Mouse (Mus musculus) cerebellum, postnatal 4 days (tissue): ENCODE measurements around the gene Hs6st3.
A peak's percentile ranks its signal among the peaks of the same experiment; 100 is the strongest.

Experiments
- DNase-seq, 2 experiments: peaks; one replicate each; pipeline ENCODE4 v3.0.0; 2022; ENCODE audit warnings: low spot score in 2 of 2, mixed read lengths in 1 of 2

The Hs6st3 gene

GRCm38 (mm10) chr14:119789457-119789856 is 651.3 kb downstream of the Hs6st3 start:
- DNase-seq = no peak

DNA sequence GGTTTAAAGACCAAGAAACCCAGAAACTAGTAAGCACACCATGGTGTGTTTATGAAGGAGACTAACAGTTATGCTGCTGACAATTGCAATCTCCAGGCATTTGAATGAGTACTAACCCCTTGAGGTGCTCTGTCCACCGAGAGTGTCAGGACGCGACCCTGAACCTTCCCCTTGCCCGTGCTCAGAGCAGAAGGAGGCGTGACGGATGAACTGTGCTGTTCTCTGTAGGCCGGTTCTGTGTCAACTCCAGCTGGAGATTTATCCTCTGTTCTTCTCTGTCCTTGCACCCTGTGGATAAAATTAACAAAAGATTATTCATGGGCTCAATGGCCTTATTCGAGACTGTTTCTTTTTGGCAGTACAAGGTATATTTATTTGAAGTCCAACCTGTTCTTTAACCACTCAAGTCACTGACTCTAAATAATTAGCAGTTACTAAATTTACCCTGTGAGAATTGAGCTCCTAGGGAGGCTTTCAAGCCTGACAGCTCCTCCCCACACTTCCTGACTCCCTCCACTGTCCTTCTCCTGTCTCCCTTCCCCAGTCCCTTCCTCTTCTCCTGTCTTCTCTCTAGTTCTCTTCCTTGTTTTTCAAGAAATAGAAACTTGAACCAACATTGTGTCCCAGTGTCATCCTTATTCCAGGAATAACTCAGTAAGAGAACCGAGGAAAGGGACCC is 659.2 kb downstream of the Hs6st3 start:
- no peak for DNase-seq

DNA sequence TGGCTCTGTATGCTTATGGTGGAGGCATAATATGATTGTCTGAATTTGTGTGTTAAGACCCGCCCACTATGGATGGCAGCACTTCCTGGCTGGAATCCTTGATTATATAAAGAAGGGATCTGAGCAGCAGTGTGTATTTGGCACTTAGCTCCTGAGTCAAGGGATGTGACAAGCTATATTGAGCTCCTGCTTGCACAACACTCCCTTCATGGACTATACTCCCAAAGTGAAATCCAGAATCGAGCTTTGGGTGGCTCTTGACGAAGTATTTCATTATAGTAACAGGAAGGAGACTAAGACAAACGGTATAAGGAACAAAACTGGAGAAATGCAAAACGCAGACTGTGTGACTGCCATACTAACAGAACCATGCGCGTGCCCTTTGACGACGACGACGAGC is 660.4 kb downstream of the Hs6st3 start:
- DNase-seq = no peak

DNA sequence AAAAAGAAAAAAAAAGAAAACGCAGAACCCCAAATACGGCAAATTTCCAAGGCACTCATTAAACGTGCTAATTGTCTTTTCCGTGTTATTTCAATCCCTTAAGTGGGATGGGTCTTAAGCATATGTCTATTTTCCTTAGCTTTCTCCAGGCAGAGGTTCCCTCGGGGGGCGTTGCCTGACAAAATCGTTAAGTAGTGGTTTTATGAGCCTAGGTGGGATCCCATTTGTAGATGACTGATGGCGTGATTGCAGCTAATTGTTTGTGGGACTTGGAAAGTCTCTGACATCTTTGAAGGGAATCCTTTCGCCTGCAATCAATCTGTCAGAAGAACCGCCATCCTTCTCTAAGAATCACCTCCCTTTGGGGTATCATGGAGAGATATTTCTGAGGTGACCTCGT is 662.7 kb downstream of the Hs6st3 start:
- no peak for DNase-seq

DNA sequence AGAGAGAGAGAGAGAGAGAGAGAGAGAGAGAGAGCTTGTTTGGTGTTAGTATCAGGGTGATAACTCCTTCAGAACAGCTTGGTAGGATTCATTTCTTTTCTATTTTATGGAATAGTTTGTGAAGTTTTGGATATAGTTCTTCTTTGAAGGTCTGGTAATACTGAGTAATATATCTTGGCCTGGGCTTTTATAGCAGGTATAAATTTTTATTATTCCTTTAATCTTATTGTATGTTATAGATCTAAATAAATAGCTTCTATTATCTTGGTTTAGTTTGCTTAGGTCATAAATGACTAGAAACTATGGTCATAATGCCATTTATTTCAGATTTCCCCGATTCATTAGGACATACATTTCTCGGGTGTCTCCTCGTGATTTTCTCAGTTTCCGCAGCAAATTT is 675.8 kb downstream of the Hs6st3 start:
- no peak for DNase-seq

GRCm38 (mm10) chr14:119815616-119816015 is 677.5 kb downstream of the Hs6st3 start:
- DNase-seq = no peak

GRCm38 (mm10) chr14:119820562-119820961 is 682.4 kb downstream of the Hs6st3 start:
- DNase-seq = no peak

DNA sequence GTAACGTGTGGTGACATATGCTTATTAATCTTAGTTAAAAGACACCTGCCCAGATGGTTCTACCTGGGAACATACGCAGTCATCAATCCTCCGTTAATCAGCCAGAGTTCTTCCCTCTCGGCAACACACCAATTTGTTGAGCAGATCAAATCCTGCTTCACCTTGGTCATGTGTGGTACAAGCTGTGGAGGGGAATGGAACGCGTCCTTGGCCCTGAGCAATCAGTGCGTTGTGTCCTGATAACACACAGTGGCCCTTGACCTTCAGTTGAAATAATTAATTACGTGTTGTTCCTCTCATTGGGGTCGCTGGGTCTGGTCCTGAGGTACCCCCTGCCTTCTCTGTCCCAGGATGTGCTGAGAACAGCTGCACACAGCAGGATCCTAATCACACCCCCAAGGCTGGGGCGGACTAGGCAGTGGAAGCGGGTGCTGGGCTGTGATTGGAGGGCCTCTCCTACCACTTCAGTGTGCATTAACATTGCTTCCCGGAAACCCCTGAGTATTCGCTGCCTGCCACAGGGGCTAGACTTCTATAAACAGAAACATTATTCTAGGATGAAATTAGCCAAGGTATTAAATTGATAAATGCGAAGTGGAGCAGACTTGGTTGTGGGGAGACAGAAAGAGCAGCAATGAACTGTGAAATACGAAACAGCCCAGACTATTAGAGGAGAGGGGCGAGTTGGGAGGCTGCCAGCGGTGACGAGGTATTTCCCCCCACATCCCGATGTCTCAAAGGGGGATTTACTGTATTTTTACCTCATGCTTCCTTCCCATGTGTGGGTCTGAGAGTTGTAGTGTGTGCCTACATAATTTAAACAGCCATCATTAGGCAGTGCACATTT is 693.2 kb downstream of the Hs6st3 start:
- no peak for DNase-seq

DNA sequence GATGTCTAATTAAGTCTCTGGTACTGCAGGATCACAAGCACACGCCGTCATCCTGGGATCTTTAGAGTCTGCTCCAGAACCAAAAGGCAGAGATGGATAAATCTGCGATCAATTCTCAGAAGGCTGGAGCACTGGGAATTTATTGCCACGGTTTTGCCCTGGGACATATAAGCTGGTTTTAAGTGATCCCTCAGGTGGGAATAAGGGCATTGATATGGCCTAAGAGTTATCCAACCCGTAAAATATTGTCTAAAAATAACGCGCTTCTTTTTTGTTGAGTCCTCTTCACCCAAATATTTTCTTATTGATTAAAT is 693.8 kb downstream of the Hs6st3 start:
- no peak for DNase-seq

DNA sequence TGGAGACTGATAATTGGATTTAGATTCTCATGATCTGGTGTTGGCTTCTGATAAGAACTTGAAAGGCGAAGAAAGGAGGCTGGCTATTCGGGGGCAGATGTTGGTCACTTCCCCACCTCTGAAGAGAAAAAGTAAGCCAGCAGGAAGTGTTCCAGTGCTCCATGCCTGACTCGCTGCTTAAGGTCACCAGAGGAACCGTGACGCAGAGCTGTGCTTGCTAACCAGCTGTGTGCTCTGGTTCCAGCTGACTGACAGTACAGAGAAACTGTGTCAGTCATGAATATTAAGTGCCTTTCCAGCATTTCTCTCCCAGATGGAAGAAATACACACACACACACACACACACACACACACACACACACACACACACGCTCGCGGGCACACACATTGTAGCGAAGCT is 694.8 kb downstream of the Hs6st3 start:
- no peak for DNase-seq

- DNase-seq = no peak
Measured at GRCm38 (mm10) chr14:119834008-119834700, 696.0 kb downstream of the Hs6st3 start.

DNA sequence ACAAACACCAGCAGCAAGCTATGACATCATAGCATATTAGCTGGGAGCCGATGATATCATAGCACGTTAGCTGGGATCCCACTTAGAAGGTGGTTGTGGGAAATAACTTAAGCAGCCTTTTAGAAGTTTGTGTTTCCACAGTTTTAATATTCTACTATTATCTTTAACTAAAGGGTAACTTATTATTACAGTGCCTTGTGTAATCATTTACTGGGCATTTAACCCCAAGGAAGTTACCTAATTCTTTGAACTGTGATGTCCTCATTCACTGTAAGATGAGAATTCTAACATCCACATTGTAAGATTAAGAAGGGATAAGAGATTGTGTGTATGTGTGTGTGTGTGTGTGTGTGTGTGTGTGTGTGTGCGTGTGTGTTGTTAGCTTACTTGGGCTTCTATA is 697.9 kb downstream of the Hs6st3 start:
- no peak for DNase-seq

- no peak for DNase-seq
Measured at GRCm38 (mm10) chr14:119847540-119847939, 709.4 kb downstream of the Hs6st3 start.

GRCm38 (mm10) chr14:119848759-119849298 is 710.7 kb downstream of the Hs6st3 start:
- no peak for DNase-seq

- DNase-seq = no peak
Measured at GRCm38 (mm10) chr14:119849338-119849737, 711.2 kb downstream of the Hs6st3 start.

DNA sequence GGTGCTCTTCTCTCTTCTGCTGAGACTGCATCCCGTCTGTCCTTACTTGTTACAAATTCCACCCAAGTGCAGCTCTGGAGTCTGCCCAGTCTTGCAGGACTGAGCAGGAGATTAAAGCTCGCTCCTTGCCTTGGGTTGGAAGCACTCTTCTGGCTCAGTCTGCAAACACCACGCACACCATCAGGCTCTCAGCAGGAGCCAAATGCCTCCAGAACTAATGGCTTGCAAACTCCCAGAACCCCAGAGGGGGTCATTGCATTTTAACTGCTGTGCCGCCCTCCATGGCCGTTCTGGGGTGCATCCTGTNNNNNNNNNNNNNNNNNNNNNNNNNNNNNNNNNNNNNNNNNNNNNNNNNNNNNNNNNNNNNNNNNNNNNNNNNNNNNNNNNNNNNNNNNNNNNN is 714.0 kb downstream of the Hs6st3 start:
- DNase-seq = no peak

- peak in 1 of 2 experiments; percentile 10 for DNase-seq
Measured at GRCm38 (mm10) chr14:119857338-119858291, 719.5 kb downstream of the Hs6st3 start.

DNA sequence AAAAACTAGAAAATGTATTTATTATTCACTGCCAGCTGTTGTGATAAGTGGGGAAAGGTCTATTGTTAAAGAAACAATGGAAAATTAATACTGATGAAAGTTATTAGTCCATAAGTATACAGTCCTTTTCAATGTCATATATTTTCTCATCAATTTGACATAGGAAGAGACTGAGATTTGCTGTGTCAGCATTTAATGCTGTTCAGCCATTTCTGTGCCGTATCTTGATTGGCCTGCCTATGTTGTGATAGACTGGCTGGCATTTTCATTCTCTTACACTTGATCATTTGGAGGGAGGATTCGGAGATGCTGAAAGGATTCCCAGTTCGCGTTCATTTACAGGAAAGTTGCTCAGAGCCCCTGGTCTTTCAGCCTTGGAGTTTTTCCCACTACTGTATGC is 735.5 kb downstream of the Hs6st3 start:
- DNase-seq = no peak

DNA sequence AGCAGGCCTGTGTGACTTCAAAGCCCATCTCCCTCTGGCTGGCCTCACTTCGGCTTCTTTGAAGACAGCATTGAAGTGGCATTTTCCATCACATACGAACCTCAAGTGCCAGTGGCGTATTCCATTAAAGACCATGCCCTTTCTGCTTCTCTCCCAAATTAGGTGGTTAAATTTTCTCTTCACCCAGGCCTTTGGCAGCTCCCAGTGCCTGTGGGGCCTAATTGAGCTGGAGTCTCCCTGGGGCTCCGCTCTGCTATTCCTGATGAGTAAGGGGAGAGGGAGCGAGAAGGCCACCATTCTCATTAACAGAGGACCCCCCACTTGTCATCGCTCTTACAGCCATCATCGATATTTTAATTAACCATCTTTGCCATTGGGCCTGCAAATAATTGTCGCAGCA is 754.8 kb downstream of the Hs6st3 start:
- DNase-seq = no peak

- DNase-seq = no peak
Measured at GRCm38 (mm10) chr14:119895097-119895496, 757.0 kb downstream of the Hs6st3 start.

DNA sequence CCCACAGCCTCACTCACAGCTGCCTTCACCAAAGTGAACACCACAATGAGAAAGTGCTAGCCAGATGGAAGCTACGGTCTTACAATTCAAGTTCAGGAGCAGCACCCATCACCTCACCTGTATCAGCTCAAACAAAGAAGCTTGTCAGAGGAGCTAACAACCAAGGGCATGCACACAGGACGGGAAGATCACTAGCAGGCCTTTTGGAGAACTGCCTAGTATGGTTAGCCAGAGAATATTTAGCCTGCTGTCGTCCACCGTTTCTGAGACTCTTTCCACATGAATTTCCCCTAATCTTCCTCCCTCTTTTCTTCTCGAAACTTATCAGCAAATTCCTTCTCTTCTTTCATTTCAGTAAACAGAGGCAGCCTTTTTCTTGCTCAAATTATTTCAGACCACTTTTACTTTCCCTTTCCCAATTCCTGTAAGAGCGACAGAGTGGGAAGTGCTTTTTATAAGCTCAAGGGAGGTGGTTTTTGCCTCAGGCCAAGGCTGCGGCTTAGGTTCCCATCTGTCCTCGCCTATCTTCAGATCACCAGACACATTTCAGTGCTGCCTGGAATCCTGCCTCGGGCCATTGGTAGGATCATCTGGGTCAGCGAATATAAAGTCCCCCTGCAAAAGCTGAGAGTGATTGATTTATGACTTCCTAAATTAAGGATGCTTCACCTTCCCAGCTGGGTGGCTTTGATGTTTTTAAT is 757.8 kb downstream of the Hs6st3 start:
- DNase-seq = no peak
